Mouse (Mus musculus) MEL (cell line): ENCODE results near the gene Klc1. TPM values are rescaled to one million over a fixed set of nuclear protein-coding genes. Genes with fewer than 3 reads are reported as not detected.

Source experiments
- DNase-seq: peaks from one replicate; pipeline ENCODE4 v3.0.0; 2011; ENCODE audit warnings: low read depth, low spot score
- H3K27ac ChIP-seq: 2 replicates; pipeline ENCODE4 v1.5.1; 2012; ENCODE audit warnings: low read depth, mild to moderate bottlenecking, control low read depth, low read length, moderate library complexity; ENCODE audit not compliant: control insufficient read depth
- H3K27me3 ChIP-seq, 2 experiments: fragments of 150-350 bp in 1 of 2; sonication (generic) in 1 of 2; 2 replicates each; pipeline ENCODE4 v1.6.1; 2012; ENCODE audit warnings: low read length in 2 of 2, mild to moderate bottlenecking in 2 of 2, improper control_type of control experiment in 1 of 2, moderate library complexity in 1 of 2; ENCODE audit not compliant: insufficient read depth in 2 of 2, control insufficient read depth in 1 of 2
- H3K36me3 ChIP-seq, 2 experiments: 2 replicates each; pipeline ENCODE4 v1.6.1; 2012 to 2014; ENCODE audit warnings: low read length in 2 of 2, improper control_type of control experiment in 1 of 2, inconsistent platforms in 1 of 2, mild to moderate bottlenecking in 1 of 2; ENCODE audit not compliant: insufficient read depth in 2 of 2, control insufficient read depth in 1 of 2
- H3K4me1 ChIP-seq, 2 experiments: fragments of 150-350 bp in 1 of 2; sonication (generic) in 1 of 2; 2 replicates each; pipeline ENCODE4 v1.6.1; 2012; ENCODE audit warnings: low read length in 2 of 2, improper control_type of control experiment in 1 of 2, mild to moderate bottlenecking in 1 of 2; ENCODE audit not compliant: insufficient read depth in 2 of 2, control insufficient read depth in 1 of 2
- H3K4me3 ChIP-seq, 2 experiments: fragments of 150-350 bp in 1 of 2; sonication (generic) in 1 of 2; 2 replicates each; pipeline ENCODE4 v1.5.1; 2012; ENCODE audit warnings: low read depth in 2 of 2, low read length in 2 of 2, mild to moderate bottlenecking in 2 of 2, moderate library complexity in 2 of 2, control low read depth in 1 of 2, improper control_type of control experiment in 1 of 2; ENCODE audit not compliant: control insufficient read depth in 1 of 2, insufficient read depth in 1 of 2
- H3K79me2 ChIP-seq: 2 replicates; pipeline ENCODE4 v1.6.1; 2012; ENCODE audit warnings: mild to moderate bottlenecking, low read length, moderate library complexity; ENCODE audit not compliant: control insufficient read depth, poor library complexity, insufficient read depth
- H3K9ac ChIP-seq: 2 replicates; pipeline ENCODE4 v1.6.1; 2012; ENCODE audit warnings: low read depth, mild to moderate bottlenecking, control low read depth, low read length, moderate library complexity; ENCODE audit not compliant: control insufficient read depth, poor library complexity, severe bottlenecking
- H3K9me3 ChIP-seq: fragments of 150-350 bp; sonication (generic); replicated peaks from 2 replicates; pipeline ENCODE4 v1.6.1; 2012; ENCODE audit warnings: mild to moderate bottlenecking, low read length, improper control_type of control experiment, moderate library complexity; ENCODE audit not compliant: insufficient read depth
- BHLHE40 ChIP-seq: IDR thresholded peaks from 2 replicates; pipeline ENCODE4 v1.6.1; 2012; ENCODE audit warnings: low read depth, mild to moderate bottlenecking, inconsistent platforms, low read length, improper control_type of control experiment, borderline replicate concordance
- CHD1 ChIP-seq: IDR thresholded peaks from 2 replicates; pipeline ENCODE4 v1.6.1; 2012; ENCODE audit warnings: low read depth, mild to moderate bottlenecking, inconsistent platforms, low read length, improper control_type of control experiment
- CHD2 ChIP-seq: IDR thresholded peaks from 2 replicates; pipeline ENCODE4 v1.6.1; 2011; ENCODE audit warnings: low read length, improper control_type of control experiment
- E2F4 ChIP-seq: IDR thresholded peaks from 2 replicates; pipeline ENCODE4 v1.6.1; 2011; ENCODE audit warnings: low read depth, low read length, improper control_type of control experiment, borderline replicate concordance
- EP300 ChIP-seq, 2 experiments: IDR thresholded peaks; 2 replicates each; pipeline ENCODE4 v1.6.1; 2011; ENCODE audit warnings: improper control_type of control experiment in 2 of 2, low read length in 2 of 2, low read depth in 1 of 2, mild to moderate bottlenecking in 1 of 2
- GATA1 ChIP-seq: IDR thresholded peaks from 2 replicates; pipeline ENCODE4 v1.6.1; 2011; ENCODE audit warnings: low read depth, low read length, improper control_type of control experiment
- JUND ChIP-seq: IDR thresholded peaks from 2 replicates; pipeline ENCODE4 v1.6.1; 2011; ENCODE audit warnings: low read depth, mild to moderate bottlenecking, improper control_type of control experiment, low read length
- MAZ ChIP-seq: IDR thresholded peaks from 2 replicates; pipeline ENCODE4 v1.6.1; 2012; ENCODE audit warnings: low read depth, mild to moderate bottlenecking, inconsistent platforms, low read length, improper control_type of control experiment
- MEF2A ChIP-seq: IDR thresholded peaks from 2 replicates; pipeline ENCODE4 v1.6.1; 2014; ENCODE audit warnings: low read depth, mild to moderate bottlenecking, inconsistent platforms, low read length, improper control_type of control experiment; ENCODE audit not compliant: poor library complexity, insufficient replicate concordance, severe bottlenecking; ENCODE audit errors: extremely low read depth
- MXI1 ChIP-seq: IDR thresholded peaks from 2 replicates; pipeline ENCODE4 v1.6.1; 2011; ENCODE audit warnings: mild to moderate bottlenecking, low read depth, low read length, improper control_type of control experiment
- MYB ChIP-seq: IDR thresholded peaks from 2 replicates; pipeline ENCODE4 v1.6.1; 2011; ENCODE audit warnings: mild to moderate bottlenecking, low read depth, low read length, improper control_type of control experiment
- RAD21 ChIP-seq: IDR thresholded peaks from 2 replicates; pipeline ENCODE4 v1.6.1; 2011; ENCODE audit warnings: mild to moderate bottlenecking, low read depth, low read length, improper control_type of control experiment
- RCOR1 ChIP-seq: IDR thresholded peaks from 2 replicates; pipeline ENCODE4 v1.6.1; 2012; ENCODE audit warnings: low read depth, mild to moderate bottlenecking, inconsistent platforms, low read length, improper control_type of control experiment
- SIN3A ChIP-seq: IDR thresholded peaks from 2 replicates; pipeline ENCODE4 v1.6.1; 2012; ENCODE audit warnings: low read length, improper control_type of control experiment, inconsistent platforms
- TBP ChIP-seq: IDR thresholded peaks from 2 replicates; pipeline ENCODE4 v1.8.0; 2011; ENCODE audit warnings: low read depth, low read length, improper control_type of control experiment
- TCF12 ChIP-seq: IDR thresholded peaks from 2 replicates; pipeline ENCODE4 v1.6.1; 2014; ENCODE audit warnings: low read depth, mild to moderate bottlenecking, inconsistent platforms, low read length, improper control_type of control experiment, moderate library complexity
- UBTF ChIP-seq: IDR thresholded peaks from 2 replicates; pipeline ENCODE4 v1.6.1; 2012; ENCODE audit warnings: low read depth, mild to moderate bottlenecking, inconsistent platforms, low read length, improper control_type of control experiment, moderate library complexity, borderline replicate concordance; ENCODE audit not compliant: insufficient read depth
- USF1 ChIP-seq: IDR thresholded peaks from 2 replicates; pipeline ENCODE4 v1.6.1; 2014; ENCODE audit warnings: low read depth, mild to moderate bottlenecking, inconsistent platforms, low read length, improper control_type of control experiment, moderate library complexity
- ZC3H11A ChIP-seq: IDR thresholded peaks from 2 replicates; pipeline ENCODE4 v1.6.1; 2012; ENCODE audit warnings: low read depth, mild to moderate bottlenecking, inconsistent platforms, low read length, improper control_type of control experiment
- ZKSCAN1 ChIP-seq: IDR thresholded peaks from 2 replicates; pipeline ENCODE4 v1.6.1; 2012; ENCODE audit warnings: low read depth, mild to moderate bottlenecking, inconsistent platforms, low read length, improper control_type of control experiment, moderate library complexity
- polyA plus RNA-seq, 2 experiments: library from polyadenylated mRNA; stranded (reverse) in 1 of 2; unstranded in 1 of 2; fragments of >175 nt in 1 of 2; fragments of >200 nt in 1 of 2; gene quantifications; 2 replicates each; pipeline versions ENCODE4 v1.2.1 to v1.2.4; 2012; ENCODE audit warnings: low replicate concordance in 2 of 2, low read depth in 1 of 2; ENCODE audit not compliant: insufficient read length in 2 of 2, insufficient read depth in 1 of 2, missing spikeins in 1 of 2
- total RNA-seq: library from RNA; depleted of rRNA; stranded (reverse); fragments of 300-350 nt; gene quantifications from 2 replicates; pipeline ENCODE4 v1.2.3, GENCODE M21; 2012

Klc1 gene
- total and polyA plus RNA-seq, 3 experiments: 30.7 to 60.4 TPM; not detected in 1

GRCm38 (mm10) chr12:111812075-111812474 is 53.4 kb downstream of the Klc1 start:
- no peak overlapping the region for H3K9ac ChIP-seq
- H3K9me3 ChIP-seq: no peaks in the 10 kb centered on the region
- no peak overlapping the region for H3K27ac ChIP-seq
- peaks cover 0 to 7% of the 10 kb centered on the region in 2 experiments; a peak in 1 of 4 replicates for H3K36me3 ChIP-seq
- no peak for TF ChIP-seq ZC3H11A
- TF ChIP-seq BHLHE40: no peak
- no peak for TF ChIP-seq RCOR1
- no peak for TF ChIP-seq TBP
- TF ChIP-seq CHD2: no peak
- no peak for TF ChIP-seq SIN3A
- TF ChIP-seq TCF12: no peak
- no peak for TF ChIP-seq CHD1
- no peak for TF ChIP-seq JUND
- TF ChIP-seq EP300 (IDR thresholded peaks at IDR 0.05; ENCODE audit: low read depth in 1 of 2, low read length in 2 of 2): no peak
- TF ChIP-seq, all 39 proteins: peak for 0
- Histone ChIP-seq H3K79me2 (peaks cover 12% of the 10 kb centered on the region), H3K27me3 (no peaks in the 10 kb centered on the region), H3K4me3 (no peak overlapping the region), H3K4me1 (peaks cover 7 to 24% of the 10 kb centered on the region in 2 experiments)
- DNase-seq: no peak

GRCm38 (mm10) chr12:111812611-111813010 is 54.0 kb downstream of the Klc1 start:
- Histone ChIP-seq H3K9me3 (no peaks in the 10 kb centered on the region), H3K4me3 (peak overlapping the region in 1 of 2 experiments; percentile 82; a peak in 1 of 4 replicates), H3K27ac (no peak overlapping the region), H3K9ac (peak overlapping the region; percentile 80; the same call in 1 of the 2 replicates), H3K79me2 (peaks cover 12% of the 10 kb centered on the region), H3K4me1 (peaks cover 7 to 27% of the 10 kb centered on the region in 2 experiments), H3K36me3 (peaks cover 0 to 12% of the 10 kb centered on the region in 2 experiments; a peak in 2 of 4 replicates), H3K27me3 (no peaks in the 10 kb centered on the region)
- no peak for TF ChIP-seq ZKSCAN1
- TF ChIP-seq SIN3A: no peak
- TF ChIP-seq BHLHE40: no peak
- no peak for TF ChIP-seq MYB
- TF ChIP-seq GATA1: no peak
- no peak for TF ChIP-seq MAZ
- TF ChIP-seq ZC3H11A: no peak
- TF ChIP-seq E2F4: no peak
- TF ChIP-seq USF1: no peak
- no peak for TF ChIP-seq MXI1
- TF ChIP-seq UBTF: no peak
- no peak for TF ChIP-seq RCOR1
- TF ChIP-seq CHD2: no peak
- no peak for TF ChIP-seq MEF2A
- no peak for TF ChIP-seq RAD21
- no peak for DNase-seq
